Mouse (Mus musculus) adrenal gland, postnatal 10 days (tissue): ENCODE results near the gene Ptbp3. TPM values are rescaled to one million over a fixed set of nuclear protein-coding genes. Genes with fewer than 3 reads are reported as not detected.
A peak's percentile ranks its signal among the peaks of the same experiment; 100 is the strongest.

Source experiments
- DNase-seq: peaks from one replicate; pipeline ENCODE4 v3.0.0; 2021; ENCODE audit warnings: mixed read lengths
- total RNA-seq, 2 experiments: library from RNA; stranded (reverse); gene quantifications; 2 replicates each; pipeline ENCODE4 v1.2.3; 2021

Ptbp3 gene
- total RNA-seq, 2 experiments from 2014 or later: 115 TPM

GRCm38 (mm10) chr4:59435951-59436350 lies 113.2 kb downstream of the Ptbp3 start:
- DNase-seq: no peak

GRCm38 (mm10) chr4:59434039-59434438 lies 115.1 kb downstream of the Ptbp3 start:
- DNase-seq: no peak

- no peak for DNase-seq
Measured at GRCm38 (mm10) chr4:59429128-59429527, 120.0 kb downstream of the Ptbp3 start.

- no peak for DNase-seq
Measured at GRCm38 (mm10) chr4:59426429-59426828, 122.7 kb downstream of the Ptbp3 start.

GRCm38 (mm10) chr4:59422808-59423207 lies 126.4 kb downstream of the Ptbp3 start:
- DNase-seq: no peak

- peak; percentile 20 for DNase-seq
Measured at GRCm38 (mm10) chr4:59422025-59422783, 127.0 kb downstream of the Ptbp3 start.

Other genes starting within 250 kb of the Ptbp3 start
- 1 to 10 TPM; 5.5 to 7.3 TPM for gene Susd1, start 110.7 kb downstream of the Ptbp3 start, total RNA-seq
- 100 to 1,000 TPM; 145 to 155 TPM for gene Hsdl2, start 32.2 kb upstream of the Ptbp3 start, total RNA-seq
- 10 to 100 TPM; 14.7 to 19.0 TPM for gene E130308A19Rik, start 76.8 kb upstream of the Ptbp3 start, total RNA-seq